Mouse (Mus musculus) brain, embryonic 14.5 days (tissue): ENCODE results near the gene Dhx30.

Source experiments
- CTCF ChIP-seq: fragments of 200-500 bp; IDR thresholded peaks from 2 replicates; pipeline ENCODE4 v1.5.1; 2012; ENCODE audit warnings: inconsistent platforms, mild to moderate bottlenecking, moderate library complexity, borderline replicate concordance; ENCODE audit not compliant: insufficient read depth, insufficient read length; ENCODE audit errors: extremely low read depth
- POLR2A ChIP-seq: fragments of 200-500 bp; IDR thresholded peaks from 2 replicates; pipeline ENCODE4 v1.6.1; 2012; ENCODE audit warnings: mild to moderate bottlenecking, inconsistent platforms, borderline replicate concordance; ENCODE audit not compliant: poor library complexity, insufficient read depth, insufficient read length, severe bottlenecking; ENCODE audit errors: extremely low read depth

DNA sequence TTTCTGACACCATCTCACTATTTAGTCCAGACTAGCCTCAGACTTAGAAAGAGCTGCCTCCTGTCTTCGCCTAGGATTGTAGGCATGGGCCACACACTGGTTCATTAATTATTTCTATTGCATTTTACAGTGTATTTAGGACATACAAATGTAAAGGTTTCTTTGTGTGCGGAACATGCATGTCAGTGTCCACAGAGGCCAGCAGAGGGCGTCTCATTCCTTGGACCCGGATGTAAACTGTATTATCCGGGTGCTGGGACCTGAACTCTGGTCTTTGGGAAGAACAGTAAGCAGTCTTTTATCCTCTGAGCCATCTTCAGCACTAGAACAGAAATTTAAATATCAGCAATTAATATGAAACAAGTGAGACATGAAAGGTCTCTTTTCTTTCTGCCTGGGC lies 16.5 kb upstream of the Dhx30 start:
- TF ChIP-seq CTCF: peak; percentile 36; the same call in 1 of the 2 replicates
- TF ChIP-seq POLR2A: no peak
